Comparison of ENCODE assay signal across 21 mouse cellular contexts in the genomic region with DNA sequence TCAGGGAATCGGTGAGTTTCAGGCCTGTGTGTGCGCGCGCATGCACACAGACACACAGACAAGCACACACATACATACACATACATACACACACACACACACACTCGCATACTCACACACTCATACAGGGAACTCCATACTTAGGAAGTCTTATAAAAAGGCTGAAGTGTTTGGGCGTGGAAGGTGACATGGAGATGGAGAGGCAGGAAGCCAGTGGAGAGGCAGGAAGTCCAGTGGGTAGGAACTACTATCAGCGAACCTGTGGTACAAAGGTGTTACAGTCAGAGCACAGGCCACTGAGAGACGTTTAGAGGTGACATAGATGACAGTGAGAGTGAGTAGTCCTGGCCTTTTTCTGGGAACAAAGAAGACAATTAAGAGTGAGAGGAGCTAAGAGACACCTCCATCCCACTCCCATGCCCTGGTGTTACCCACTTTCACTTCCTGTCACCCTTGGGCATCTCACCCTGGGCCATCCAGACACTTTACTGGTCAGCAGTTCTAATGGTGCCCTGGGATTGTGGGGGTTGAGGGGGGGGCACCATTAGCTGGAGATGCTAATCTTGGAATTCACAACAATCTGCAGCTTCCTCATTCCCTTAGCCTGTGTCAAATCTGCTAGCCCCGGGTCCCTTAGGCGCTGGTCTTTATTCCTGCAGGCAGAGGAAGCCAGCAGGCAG. TPM values are rescaled to one million over a fixed set of nuclear protein-coding genes. Genes with fewer than 3 reads are reported as not detected.
A peak's percentile ranks its signal among the peaks of the same experiment; 100 is the strongest.
DNase-seq lines count a peak whose midpoint lies in the region; ATAC-seq and TF ChIP-seq lines count a peak whose summit lies in the region.
"Had no signal": no experiment of that assay in that cellular context is flagged by ENCODE, and none has a peak within 500 bp of the region (broad histone marks: within the 10 kb centered on the region; RNA-seq: fewer than 3 reads in every experiment).

No protein-coding gene starts in this region.

- DNase-seq in layer of hippocampus, adult 2 months (ENCODE audit: low spot score in 2 of 2): no peak
- DNase-seq in layer of hippocampus, postnatal 10 days (ENCODE audit: low spot score in 2 of 2): no peak
- peak; percentile 64 for DNase-seq in CD4-positive helper T cell, adult 2 months (ENCODE audit: low read depth, low spot score)
- DNase-seq in Muller cell, postnatal 12 days (ENCODE audit: inconsistent ontology term): no peak
- DNase-seq in urinary bladder, postnatal 25 days (ENCODE audit: low spot score): no peak
- no peak for DNase-seq in yolk sac, embryonic 10.5 days (ENCODE audit: low spot score)
- DNase-seq: cerebellum, postnatal 10 days; gastrocnemius, adult 2 months; heart, adult 18-20 months; lung, adult 2 months; right cerebral cortex, postnatal 14 days had no signal

- no peak for TF ChIP-seq CTCF in layer of hippocampus, adult 2 months (conservative IDR thresholded peaks at IDR 0.05)

- peak overlapping the region; percentile 82 for H3K27ac ChIP-seq in layer of hippocampus, adult 2 months
- H3K27ac ChIP-seq: gastrocnemius, adult 2 months; hindbrain, embryonic 12.5 days; intestine, embryonic 15.5 days; kidney, embryonic 15.5 days; limb, embryonic 12.5 days; neural tube, embryonic 13.5 days had no signal

- peaks cover 60% of the 10 kb centered on the region for H3K36me3 ChIP-seq in megakaryocyte, embryonic 14.5 days (replicated peaks; ENCODE audit: low read length)
- H3K36me3 ChIP-seq: hindbrain, embryonic 12.5 days; intestine, embryonic 15.5 days; kidney, embryonic 15.5 days; limb, embryonic 12.5 days; neural tube, embryonic 13.5 days had no signal

- no peak overlapping the region for H3K4me3 ChIP-seq in layer of hippocampus, adult 2 months
- H3K4me3 ChIP-seq in megakaryocyte, embryonic 14.5 days (replicated peaks): peak overlapping the region; percentile 80
- H3K4me3 ChIP-seq: gastrocnemius, adult 2 months; hindbrain, embryonic 12.5 days; intestine, embryonic 15.5 days; kidney, embryonic 15.5 days; limb, embryonic 12.5 days; neural tube, embryonic 13.5 days had no signal

- H3K4me1 ChIP-seq in megakaryocyte, embryonic 14.5 days: peaks cover 86% of the 10 kb centered on the region
- H3K4me1 ChIP-seq: limb, embryonic 12.5 days; neural tube, embryonic 13.5 days had no signal

- ATAC-seq in common myeloid progenitor, adult 5-6 weeks (replicated peaks; ENCODE audit: low read depth, poor library complexity, severe bottlenecking): peak; percentile 2; the same call in 1 of the 2 replicates
- ATAC-seq: forebrain, embryonic 16.5 days; intestine, embryonic 15.5 days; midbrain, embryonic 16.5 days had no signal

- H3K9me3 ChIP-seq in megakaryocyte, embryonic 14.5 days: peaks cover 5% of the 10 kb centered on the region; the same call in 1 of the 2 replicates
- H3K9me3 ChIP-seq: hindbrain, embryonic 12.5 days; intestine, embryonic 15.5 days; kidney, embryonic 15.5 days had no signal

- no peaks in the 10 kb centered on the region for H3K27me3 ChIP-seq in megakaryocyte, embryonic 14.5 days (replicated peaks)
- H3K27me3 ChIP-seq: hindbrain, embryonic 12.5 days; intestine, embryonic 15.5 days; kidney, embryonic 15.5 days; limb, embryonic 12.5 days; neural tube, embryonic 13.5 days; Patski had no signal

RNA-seq across cellular contexts. Expression of a gene that starts 12.8 kb away (rescaled TPM):
- total RNA-seq in layer of hippocampus, adult 2 months (2021): 100 to 1,000 TPM; 110 to 124 TPM
- total RNA-seq in layer of hippocampus, postnatal 10 days (2021): 100 to 1,000 TPM in 1 of 2 experiments, 10 to 100 TPM in 1; 97.4 to 124 TPM
- total RNA-seq in common myeloid progenitor, adult 5-6 weeks (2017): 114 and 140 TPM in 2 replicates
- polyA plus RNA-seq in megakaryocyte, embryonic 14.5 days (2012; ENCODE audit: insufficient read depth, low replicate concordance): 16.4 and 76.5 TPM in 2 replicates

RNA-seq across cellular contexts. Expression of a gene that starts 56.3 kb away (rescaled TPM):
- 10 to 100 TPM; 12.1 to 14.1 TPM for total RNA-seq in layer of hippocampus, adult 2 months (2021)
- total RNA-seq in layer of hippocampus, postnatal 10 days (2021): 10 to 100 TPM; 11.4 to 11.6 TPM
- total RNA-seq in common myeloid progenitor, adult 5-6 weeks (2017): 14.5 and 18.5 TPM in 2 replicates
- polyA plus RNA-seq in megakaryocyte, embryonic 14.5 days (2012; ENCODE audit: insufficient read depth, low replicate concordance): 6.1 and 19.5 TPM in 2 replicates
